Mouse (Mus musculus) neural tube, embryonic 11.5 days (tissue): ENCODE results near the gene Cdh13. TPM values are rescaled to one million over a fixed set of nuclear protein-coding genes. Genes with fewer than 3 reads are reported as not detected.
A peak's percentile ranks its signal among the peaks of the same experiment; 100 is the strongest.
"Not testable (repeated sequence)": the region's sequence is repeated elsewhere in the genome, so short reads cannot be mapped to it uniquely, and the experiment has no call there.

Experiments
- ATAC-seq: fragments of 200-750 bp; cut with Nextera tagmentation; 2 replicates; pipeline ENCODE4 v1.8.0; 2017; ENCODE audit warnings: moderate number of reproducible peaks, mild to moderate bottlenecking, moderate TSS enrichment, moderate library complexity; ENCODE audit not compliant: insufficient read depth, low FRiP score, low TSS enrichment
- DNase-seq: peaks from one replicate; pipeline ENCODE4 v3.0.0-alpha.2; 2015; ENCODE audit warnings: low spot score
- H3K27ac ChIP-seq: fragments of 300-500 bp; sonication (generic); 2 replicates; pipeline ENCODE4 v1.5.1; 2014; ENCODE audit warnings: low read depth, mild to moderate bottlenecking, low read length
- H3K27me3 ChIP-seq: fragments of 300-500 bp; sonication (generic); 2 replicates; pipeline ENCODE4 v1.6.1; 2014; ENCODE audit warnings: mild to moderate bottlenecking, low read length, mixed read lengths; ENCODE audit not compliant: control insufficient read depth, insufficient read depth
- H3K36me3 ChIP-seq: fragments of 300-500 bp; sonication (generic); 2 replicates; pipeline ENCODE4 v1.6.1; 2014; ENCODE audit warnings: mild to moderate bottlenecking, low read length, moderate library complexity, mixed read lengths; ENCODE audit not compliant: control insufficient read depth, insufficient read depth
- H3K4me1 ChIP-seq: fragments of 300-500 bp; sonication (generic); 2 replicates; pipeline ENCODE4 v1.6.1; 2014; ENCODE audit warnings: low read length, mixed read lengths; ENCODE audit not compliant: control insufficient read depth, insufficient read depth
- H3K4me2 ChIP-seq: fragments of 300-500 bp; sonication (generic); 2 replicates; pipeline ENCODE4 v1.6.1; 2014; ENCODE audit warnings: low read depth, mild to moderate bottlenecking, moderate library complexity
- H3K4me3 ChIP-seq: fragments of 300-500 bp; sonication (generic); 2 replicates; pipeline ENCODE4 v1.5.1; 2014; ENCODE audit warnings: low read depth, low read length
- H3K9ac ChIP-seq: fragments of 300-500 bp; sonication (generic); 2 replicates; pipeline ENCODE4 v1.6.1; 2014; ENCODE audit warnings: mild to moderate bottlenecking, low read length
- H3K9me3 ChIP-seq: fragments of 300-500 bp; sonication (generic); 2 replicates; pipeline ENCODE4 v1.6.1; 2016; ENCODE audit warnings: low read length; ENCODE audit not compliant: control insufficient read depth
- WGBS: fragments of 180-500 bp; shearing (Covaris S2); extraction: QIAGEN DNeasy Blood & Tissue Kit; methylation state at CpG from one replicate; pipeline ENCODE4 v1.1.7; 2014; 5-methylcytosine and 5-hydroxymethylcytosine counted together
- polyA plus RNA-seq: library from polyadenylated mRNA; unstranded; fragments of >200 nt; fragmentation: Nextera tagmentation; extraction: Ambion mirVana; gene quantifications from 2 replicates; pipeline ENCODE4 v1.2.1, GENCODE M21; 2014

Gene Cdh13
- polyA plus RNA-seq, 1 experiment from 2014 or later, result 20.5 TPM

GRCm38 (mm10) chr8:119356631-119357030 lies 1073.1 kb downstream of the Cdh13 start:
- H3K4me2 ChIP-seq, H3K27ac ChIP-seq, DNase-seq, H3K9ac ChIP-seq, H3K4me3 ChIP-seq, ATAC-seq, H3K36me3 ChIP-seq, H3K9me3 ChIP-seq, H3K27me3 ChIP-seq, H3K4me1 ChIP-seq: not testable (repeated sequence)
- 62% methylated on average over 5 of the region's 5 CpGs for WGBS

DNA sequence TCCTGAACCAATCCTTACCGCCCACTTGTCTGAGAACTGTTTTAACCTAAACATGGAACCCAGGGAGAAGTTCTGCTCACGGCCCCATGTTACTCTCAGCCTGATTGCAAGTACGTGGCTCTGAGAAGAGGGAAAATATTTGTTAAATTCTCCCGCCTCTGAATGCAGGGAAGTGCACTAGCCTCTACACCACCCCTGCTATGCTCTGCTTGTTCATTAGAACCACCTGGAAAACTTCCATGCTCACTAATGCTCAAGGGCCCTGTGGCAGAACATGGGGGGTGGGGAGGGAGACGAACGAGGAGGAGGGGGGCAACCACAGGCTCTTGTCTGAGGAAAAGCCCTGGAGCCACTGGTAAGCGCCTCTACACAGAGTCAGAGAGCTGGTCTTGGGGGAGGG lies 1074.6 kb downstream of the Cdh13 start:
- no peaks in the 10 kb centered on the region for H3K36me3 ChIP-seq
- H3K4me3 ChIP-seq, result no peak overlapping the region
- H3K27ac ChIP-seq, result no peak overlapping the region
- no peaks in the 10 kb centered on the region for H3K4me1 ChIP-seq
- WGBS, result 80% methylated on average over 7 of the region's 7 CpGs
- DNase-seq, result no peak
- H3K4me2 ChIP-seq, result no peak overlapping the region
- no peaks in the 10 kb centered on the region for H3K9me3 ChIP-seq
- no peak overlapping the region for H3K9ac ChIP-seq
- no peak for ATAC-seq
- no peaks in the 10 kb centered on the region for H3K27me3 ChIP-seq

GRCm38 (mm10) chr8:119358836-119359235 lies 1075.3 kb downstream of the Cdh13 start:
- no peak overlapping the region for H3K4me2 ChIP-seq
- no peaks in the 10 kb centered on the region for H3K4me1 ChIP-seq
- H3K9ac ChIP-seq, result no peak overlapping the region
- no peaks in the 10 kb centered on the region for H3K9me3 ChIP-seq
- DNase-seq, result peak; percentile 54
- ATAC-seq, result no peak
- H3K36me3 ChIP-seq, result no peaks in the 10 kb centered on the region
- H3K27me3 ChIP-seq, result no peaks in the 10 kb centered on the region
- no peak overlapping the region for H3K27ac ChIP-seq
- H3K4me3 ChIP-seq, result no peak overlapping the region
- 46% methylated on average over 14 of the region's 14 CpGs for WGBS

- H3K27me3 ChIP-seq, result no peaks in the 10 kb centered on the region
- H3K9ac ChIP-seq, result no peak overlapping the region
- WGBS, result 80% methylated on average over 8 of the region's 8 CpGs
- no peak overlapping the region for H3K4me3 ChIP-seq
- no peaks in the 10 kb centered on the region for H3K4me1 ChIP-seq
- H3K27ac ChIP-seq, result no peak overlapping the region
- ATAC-seq (no peak), DNase-seq (no peak)
- no peaks in the 10 kb centered on the region for H3K36me3 ChIP-seq
- no peak overlapping the region for H3K4me2 ChIP-seq
- no peaks in the 10 kb centered on the region for H3K9me3 ChIP-seq
These were observed 1077.3 kb downstream of the Cdh13 start for GRCm38 (mm10) chr8:119360686-119361295.
